Mouse (Mus musculus): Measurements from ENCODE around the gene Krt14. TPM values are rescaled to one million over a fixed set of nuclear protein-coding genes. Genes with fewer than 3 reads are reported as not detected.
A peak's percentile ranks its signal among the peaks of the same experiment; 100 is the strongest.

Gene Krt14
- total RNA-seq, 2 experiments from 2014 or later = 0.73 to 0.78 TPM

GRCm38 (mm10) chr11:100168765-100169762 is 38.3 kb downstream of the Krt14 start:
- DNase-seq (ENCODE audit: low spot score) = peak; percentile 24
- intact Hi-C loops (cut with DNase I) = loop anchor here (5.0 kb wide), 2 partner anchors 113 to 702 kb away; no protein-coding TSS in a partner anchor

DNA sequence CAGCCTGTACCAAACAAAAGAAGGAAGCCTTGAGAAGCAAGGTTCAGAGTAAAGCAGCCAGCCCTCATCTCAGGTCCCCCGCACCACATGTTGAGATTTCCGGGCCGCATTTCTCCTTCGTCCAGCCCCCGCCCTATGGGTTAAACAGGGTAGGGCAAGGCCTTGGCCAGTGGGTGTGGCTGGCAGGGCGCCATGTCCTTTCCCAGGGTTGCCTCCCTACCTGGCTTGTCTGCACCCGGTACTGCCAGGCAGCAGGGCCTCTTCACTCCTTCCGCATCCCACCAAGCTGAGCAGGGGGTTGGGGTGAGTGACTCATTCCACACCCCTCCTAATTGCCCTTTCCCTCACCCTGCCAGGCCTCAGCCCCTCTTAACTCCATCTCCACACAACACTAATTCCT is 39.3 kb downstream of the Krt14 start:
- DNase-seq (ENCODE audit: low spot score) = peak; percentile 19
- intact Hi-C loops (cut with DNase I) = loop anchor here (5.0 kb wide), 2 partner anchors 114 to 701 kb away; no protein-coding TSS in a partner anchor

DNA sequence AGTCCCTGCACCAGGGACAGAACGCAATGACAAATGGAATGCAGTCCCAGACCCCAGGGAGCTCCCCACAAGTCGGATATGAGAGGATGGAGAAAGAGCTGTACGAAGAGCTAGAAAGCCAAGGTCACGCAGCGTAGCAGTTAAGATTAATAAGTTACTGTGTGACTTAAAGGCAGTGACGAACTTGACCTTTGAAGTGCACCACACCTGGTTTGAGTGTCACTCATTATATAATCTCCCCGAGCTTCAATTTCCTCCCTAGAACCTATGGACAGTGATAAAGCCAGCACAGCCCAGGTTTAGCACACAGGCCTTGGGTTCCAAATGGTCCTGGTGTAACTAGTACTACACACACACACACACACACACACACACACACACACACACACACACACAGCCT is 43.0 kb downstream of the Krt14 start:
- intact Hi-C loops (cut with DNase I) = no loop called here
- DNase-seq (ENCODE audit: low spot score) = no peak

DNA sequence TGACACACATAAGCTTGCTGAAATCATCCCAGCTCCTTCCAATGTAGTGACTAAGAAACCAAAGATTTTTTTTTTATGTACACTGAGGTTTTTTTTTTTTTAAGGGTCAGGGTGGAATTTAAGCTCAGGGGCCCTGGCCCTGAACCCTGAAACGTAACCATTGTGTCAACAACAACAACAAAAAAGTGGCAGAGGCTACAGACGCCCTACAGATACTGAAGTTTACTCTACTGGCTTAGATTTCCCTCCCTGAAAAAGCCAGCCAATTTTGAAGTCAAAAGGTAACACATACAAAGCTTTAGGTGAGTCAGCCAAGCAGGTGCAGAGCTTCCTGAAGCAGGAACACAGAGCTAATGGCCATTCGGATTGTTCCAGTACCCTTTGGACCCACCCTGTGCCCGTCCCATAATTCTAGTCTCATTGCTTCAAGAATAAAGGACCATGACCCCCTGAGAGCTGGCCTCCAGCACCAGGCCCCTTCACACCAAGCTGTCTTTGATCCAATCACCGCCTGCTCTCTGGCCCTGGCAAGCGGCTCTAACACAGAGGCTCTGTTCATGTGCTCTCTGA is 49.4 kb downstream of the Krt14 start:
- no peak for DNase-seq (ENCODE audit: low spot score)
- intact Hi-C loops (cut with DNase I) = no loop called here

DNA sequence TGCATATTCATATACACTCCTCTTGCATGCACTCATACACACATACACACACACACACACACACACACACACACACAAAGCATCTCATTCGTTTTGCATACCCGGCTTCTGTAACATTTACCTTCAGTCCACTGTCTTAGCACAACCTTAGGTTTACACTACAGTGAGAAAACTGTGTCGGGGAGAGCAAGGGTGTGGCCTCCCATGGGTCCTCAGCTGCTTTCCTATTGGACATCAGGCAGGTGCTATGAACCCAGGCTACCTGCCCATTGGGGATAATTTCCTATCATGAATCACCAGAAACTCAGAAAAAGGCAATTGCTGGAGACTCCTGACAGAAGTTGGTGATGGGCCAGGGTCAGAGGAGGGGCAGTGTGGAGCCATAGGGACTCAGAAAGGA is 50.0 kb downstream of the Krt14 start:
- intact Hi-C loops (cut with DNase I) = no loop called here

DNA sequence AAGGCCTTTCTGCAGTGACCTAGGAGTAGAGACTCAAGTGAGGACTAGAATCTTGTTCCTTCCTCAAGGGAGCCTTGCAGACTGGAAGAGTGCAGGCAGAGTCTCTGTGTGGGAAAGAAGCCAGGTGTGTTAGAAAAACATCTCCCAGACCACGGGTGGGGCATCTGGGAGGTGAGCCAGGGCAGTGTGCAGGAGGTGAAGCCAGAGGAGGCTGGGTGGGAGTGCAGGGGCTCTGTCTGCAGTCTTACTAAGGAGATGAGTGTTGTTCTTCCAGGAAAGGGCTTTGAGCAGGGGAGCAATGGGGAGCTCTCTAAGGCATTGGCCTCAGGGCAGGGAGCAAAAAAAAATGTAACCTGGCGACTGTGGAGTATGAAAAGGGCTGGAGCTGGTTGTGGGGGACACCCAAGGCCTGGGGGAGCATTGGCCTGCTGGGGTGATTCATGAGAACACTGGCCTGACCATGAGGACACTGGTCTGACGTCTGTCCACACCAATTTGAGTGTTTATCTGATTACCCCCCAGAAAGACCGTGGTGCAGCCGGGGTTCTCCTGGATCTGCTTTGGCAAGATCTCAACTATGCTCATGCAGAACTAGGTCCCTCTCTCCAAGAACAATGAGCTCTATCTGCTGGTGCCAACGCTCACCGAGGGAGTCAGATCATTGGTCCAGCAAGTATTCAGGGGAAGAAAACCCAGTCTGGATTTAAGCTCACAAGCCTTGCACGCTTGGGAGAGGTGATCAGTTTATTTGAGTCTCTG is 51.7 kb downstream of the Krt14 start:
- intact Hi-C loops (cut with DNase I) = no loop called here

More for the DNA sequence above, 50.0 kb downstream of the Krt14 start:
- DNase-seq (ENCODE audit: low spot score) = no peak

More for the DNA sequence above, 51.7 kb downstream of the Krt14 start:
- no peak for DNase-seq (ENCODE audit: low spot score)

Other genes starting within 250 kb of the Krt14 start
- gene Krtap29-1, start 228.5 kb downstream of the Krt14 start, total RNA-seq (2021) = not detected
- gene Krtap16-1, start 221.0 kb downstream of the Krt14 start, total RNA-seq (2021) = not detected
- gene Krtap17-1, start 213.6 kb downstream of the Krt14 start, total RNA-seq (2021) = not detected
- gene Krt33a, start 191.3 kb downstream of the Krt14 start, total RNA-seq (2021) = not detected
- not detected for gene Krt33b, start 177.7 kb downstream of the Krt14 start, total RNA-seq (2021)
- gene Krt34, start 166.0 kb downstream of the Krt14 start, total RNA-seq (2021) = not detected
- not detected for gene Krt31, start 157.0 kb downstream of the Krt14 start, total RNA-seq (2021)
- gene Krt32, start 119.3 kb downstream of the Krt14 start, total RNA-seq (2021) = not detected
- gene Krt35, start 111.3 kb downstream of the Krt14 start, total RNA-seq (2021) = not detected
- gene Krt36, start 101.9 kb downstream of the Krt14 start, total RNA-seq (2021) = not detected
- not detected for gene Krt13, start 86.0 kb downstream of the Krt14 start, total RNA-seq (2021)
- not detected for gene Krt15, start 71.6 kb downstream of the Krt14 start, total RNA-seq (2021)
- 10 to 100 TPM in 1 of 2 experiments, 1 to 10 TPM in 1; 9.8 to 16.4 TPM for gene Krt19, start 58.9 kb downstream of the Krt14 start, total RNA-seq (2021)
- not detected for gene Krt9, start 14.3 kb downstream of the Krt14 start, total RNA-seq (2021)
- gene Krt16, start 41.4 kb upstream of the Krt14 start, total RNA-seq (2021) = not detected
- gene Krt17, start 53.5 kb upstream of the Krt14 start, total RNA-seq (2021) = not detected
- gene Krt42, start 62.3 kb upstream of the Krt14 start, total RNA-seq (2021) = not detected
- 1,000 to 10,000 TPM; 1,459 to 1,550 TPM for gene Eif1, start 112.3 kb upstream of the Krt14 start, total RNA-seq (2021)
- gene Gast, start 126.9 kb upstream of the Krt14 start, total RNA-seq (2021) = not detected
- gene Hap1, start 148.6 kb upstream of the Krt14 start, total RNA-seq (2021) = 1 to 10 TPM in 1 of 2 experiments, under 1 TPM in 1; 0.83 to 1.2 TPM
- 100 to 1,000 TPM; 239 to 247 TPM for gene Jup, start 190.2 kb upstream of the Krt14 start, total RNA-seq (2021)
- 10 to 100 TPM; 15.4 to 15.8 TPM for gene P3h4, start 207.3 kb upstream of the Krt14 start, total RNA-seq (2021)
- gene Fkbp10, start 208.1 kb upstream of the Krt14 start, total RNA-seq (2021) = 10 to 100 TPM; 12.2 to 14.4 TPM
- gene Nt5c3b, start 234.3 kb upstream of the Krt14 start, total RNA-seq (2021) = 10 to 100 TPM; 30.2 to 33.3 TPM
- gene Klhl10, start 234.4 kb upstream of the Krt14 start, total RNA-seq (2021) = under 1 TPM; 0.88 to 0.92 TPM

All from heart, postnatal 25 days (tissue).